Mouse (Mus musculus) C2C12 (cell line): ENCODE results near the gene Zbtb17. TPM values are rescaled to one million over a fixed set of nuclear protein-coding genes. Genes with fewer than 3 reads are reported as not detected.

Source experiments
- H3K27me3 ChIP-seq: one replicate; pipeline ENCODE4 v1.6.1; 2011; ENCODE audit not compliant: control insufficient read depth, insufficient read depth, insufficient read length
- H3K36me3 ChIP-seq: one replicate; pipeline ENCODE4 v1.6.1; 2011; ENCODE audit not compliant: control insufficient read depth, insufficient read depth
- H3K4me3 ChIP-seq: one replicate; pipeline ENCODE4 v1.5.1; 2011; ENCODE audit warnings: mild to moderate bottlenecking, control low read depth; ENCODE audit not compliant: poor library complexity, insufficient read depth, severe bottlenecking
- H3K79me2 ChIP-seq: one replicate; pipeline ENCODE4 v1.6.1; 2011; ENCODE audit not compliant: control insufficient read depth, insufficient read depth
- H3K79me3 ChIP-seq: one replicate; pipeline ENCODE4 v1.6.1; 2011; ENCODE audit warnings: low read depth, control low read depth
- H3ac ChIP-seq: one replicate; pipeline ENCODE3; 2011; ENCODE audit warnings: low read depth; ENCODE audit not compliant: control insufficient read depth, insufficient read length
- CEBPB ChIP-seq: IDR thresholded peaks from one replicate; pipeline ENCODE4 v1.6.1; 2011; ENCODE audit warnings: low read depth, mild to moderate bottlenecking, control low read depth, moderate library complexity
- CTCF ChIP-seq: IDR thresholded peaks from one replicate; pipeline ENCODE4 v1.5.1; 2011; ENCODE audit not compliant: control insufficient read depth, insufficient read depth, insufficient read length
- FOSL1 ChIP-seq: IDR thresholded peaks from one replicate; pipeline ENCODE4 v1.8.0; 2011; ENCODE audit warnings: mild to moderate bottlenecking, low read length; ENCODE audit not compliant: poor library complexity, insufficient read depth, severe bottlenecking
- MAX ChIP-seq: IDR thresholded peaks from one replicate; pipeline ENCODE4 v1.6.1; 2011; ENCODE audit warnings: mild to moderate bottlenecking, control low read depth
- MYOD1 ChIP-seq: IDR thresholded peaks from one replicate; pipeline ENCODE4 v1.6.1; 2011; ENCODE audit warnings: low read depth; ENCODE audit not compliant: control insufficient read depth, insufficient read length
- MYOG ChIP-seq: IDR thresholded peaks from one replicate; pipeline ENCODE4 v1.6.1; 2011; ENCODE audit not compliant: control insufficient read depth, insufficient read length; ENCODE audit errors: extremely low read depth
- USF1 ChIP-seq: IDR thresholded peaks from one replicate; pipeline ENCODE4 v1.6.1; 2011; ENCODE audit warnings: low read depth, mild to moderate bottlenecking, control low read depth, moderate library complexity
- polyA plus RNA-seq: library from polyadenylated mRNA; unstranded; fragments of >200 nt; fragmentation: generic; extraction: Trizol; gene quantifications from one replicate; pipeline ENCODE4 v1.2.1, GENCODE M21; 2012; ENCODE audit warnings: missing spikeins

Zbtb17 gene
- polyA plus RNA-seq, 1 experiment: 30.3 TPM

- Histone ChIP-seq H3K27me3 (no peaks in the 10 kb centered on the region), H3K79me2 (peaks cover 59% of the 10 kb centered on the region), H3K79me3 (peaks cover 32% of the 10 kb centered on the region), H3ac (no peak overlapping the region), H3K36me3 (peaks cover 53% of the 10 kb centered on the region), H3K4me3 (no peak overlapping the region)
- TF ChIP-seq MYOG: no peak
- no peak for TF ChIP-seq CTCF
- TF ChIP-seq MAX: no peak
- TF ChIP-seq FOSL1: no peak
- TF ChIP-seq USF1: no peak
- TF ChIP-seq CEBPB: no peak
- TF ChIP-seq MYOD1: no peak
These were observed 15.3 kb downstream of the Zbtb17 start for GRCm38 (mm10) chr4:141459766-141460165.

- H3K79me3 ChIP-seq: peaks cover 31% of the 10 kb centered on the region
- peaks cover 52% of the 10 kb centered on the region for H3K79me2 ChIP-seq
- TF ChIP-seq MYOG (no peak), MAX (no peak), CEBPB (no peak), USF1 (no peak), CTCF (no peak), FOSL1 (no peak), MYOD1 (no peak)
- H3K27me3 ChIP-seq: no peaks in the 10 kb centered on the region
- peaks cover 51% of the 10 kb centered on the region for H3K36me3 ChIP-seq
- no peak overlapping the region for H3K4me3 ChIP-seq
- H3ac ChIP-seq: no peak overlapping the region
These were observed 16.0 kb downstream of the Zbtb17 start for GRCm38 (mm10) chr4:141460481-141460880.

- Histone ChIP-seq H3K36me3 (peaks cover 52% of the 10 kb centered on the region), H3K4me3 (no peak overlapping the region), H3K79me2 (peaks cover 46% of the 10 kb centered on the region), H3ac (no peak overlapping the region), H3K79me3 (peaks cover 25% of the 10 kb centered on the region), H3K27me3 (no peaks in the 10 kb centered on the region)
- TF ChIP-seq CEBPB (no peak), USF1 (no peak), MYOG (no peak), CTCF (no peak), MYOD1 (no peak), MAX (no peak), FOSL1 (no peak)
These were observed 16.6 kb downstream of the Zbtb17 start for GRCm38 (mm10) chr4:141461088-141461487.

GRCm38 (mm10) chr4:141461576-141461975 is 17.1 kb downstream of the Zbtb17 start:
- TF ChIP-seq CTCF (no peak), MAX (no peak), CEBPB (no peak), FOSL1 (no peak), USF1 (no peak), MYOG (no peak), MYOD1 (no peak)

GRCm38 (mm10) chr4:141463472-141463871 is 19.0 kb downstream of the Zbtb17 start:
- H3K4me3 ChIP-seq: no peak overlapping the region
- no peak for TF ChIP-seq USF1
- no peak for TF ChIP-seq CTCF
- no peak for TF ChIP-seq CEBPB
- TF ChIP-seq FOSL1: no peak
- no peak for TF ChIP-seq MYOD1
- no peak for TF ChIP-seq MYOG
- TF ChIP-seq MAX: no peak
- H3K79me2 ChIP-seq: peaks cover 23% of the 10 kb centered on the region

More at GRCm38 (mm10) chr4:141461576-141461975, 17.1 kb downstream of the Zbtb17 start:
- no peak overlapping the region for H3ac ChIP-seq
- H3K36me3 ChIP-seq: peaks cover 53% of the 10 kb centered on the region
- no peak overlapping the region for H3K4me3 ChIP-seq
- peaks cover 41% of the 10 kb centered on the region for H3K79me2 ChIP-seq
- H3K27me3 ChIP-seq: no peaks in the 10 kb centered on the region
- peaks cover 20% of the 10 kb centered on the region for H3K79me3 ChIP-seq

GRCm38 (mm10) chr4:141464722-141465121 is 20.3 kb downstream of the Zbtb17 start:
- no peak overlapping the region for H3K4me3 ChIP-seq
- H3K79me2 ChIP-seq: peaks cover 10% of the 10 kb centered on the region
- no peaks in the 10 kb centered on the region for H3K27me3 ChIP-seq
- TF ChIP-seq FOSL1 (no peak), CTCF (no peak), MAX (no peak), MYOG (no peak), USF1 (no peak), CEBPB (no peak), MYOD1 (no peak)
- peaks cover 57% of the 10 kb centered on the region for H3K36me3 ChIP-seq
- H3ac ChIP-seq: no peak overlapping the region
- H3K79me3 ChIP-seq: peaks cover 5% of the 10 kb centered on the region

More at GRCm38 (mm10) chr4:141463472-141463871, 19.0 kb downstream of the Zbtb17 start:
- Histone ChIP-seq H3K27me3 (no peaks in the 10 kb centered on the region), H3ac (no peak overlapping the region), H3K79me3 (peaks cover 14% of the 10 kb centered on the region), H3K36me3 (peaks cover 59% of the 10 kb centered on the region)
